Mouse (Mus musculus): ENCODE results near the gene Ipo11.

DNA sequence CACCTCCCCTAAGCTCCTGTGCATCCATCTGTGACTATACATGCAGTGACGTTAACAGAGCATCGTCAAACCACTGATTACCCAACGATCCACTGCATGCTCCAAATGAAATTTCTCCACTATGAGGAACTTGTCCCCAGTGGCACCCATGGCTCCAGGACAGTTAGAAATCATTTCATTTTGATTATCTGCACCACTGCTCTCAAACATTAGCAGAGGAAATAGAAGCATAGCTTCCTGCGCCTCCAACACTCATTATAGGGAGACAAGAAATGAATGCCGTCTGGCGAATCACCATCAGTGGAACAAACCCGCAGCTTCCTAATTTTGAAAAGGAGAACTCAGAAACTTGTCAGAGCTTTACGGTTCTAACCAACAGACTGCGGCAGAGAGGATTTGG lies 123.7 kb downstream of the Ipo11 start:
- no peak for TF ChIP-seq CTCF (IDR thresholded peaks at IDR 0.05; ENCODE audit: borderline replicate concordance, control insufficient read depth, extremely low read depth, insufficient read depth, low read length, poor library complexity)
- TF ChIP-seq POLR2A (IDR thresholded peaks at IDR 0.05; ENCODE audit: control insufficient read depth, extremely low read depth, insufficient read depth, low read length, poor library complexity) = no peak

Data from thymus, adult 2 months (tissue).